Mouse (Mus musculus) small intestine, adult 2 months (tissue): ENCODE results near the gene Atoh7.

Experiments
- CTCF ChIP-seq: fragments of 200-500 bp; IDR thresholded peaks from 2 replicates; pipeline ENCODE4 v1.5.1; 2012; ENCODE audit warnings: low read depth, mild to moderate bottlenecking, control low read depth, inconsistent platforms, low read length, moderate library complexity, mixed read lengths; ENCODE audit not compliant: insufficient replicate concordance, insufficient read length; ENCODE audit errors: extremely low read depth
- POLR2A ChIP-seq: fragments of 200-500 bp; IDR thresholded peaks from 2 replicates; pipeline ENCODE4 v1.6.1; 2012; ENCODE audit warnings: low read depth, mild to moderate bottlenecking, control low read depth, inconsistent platforms, low read length, moderate library complexity

DNA sequence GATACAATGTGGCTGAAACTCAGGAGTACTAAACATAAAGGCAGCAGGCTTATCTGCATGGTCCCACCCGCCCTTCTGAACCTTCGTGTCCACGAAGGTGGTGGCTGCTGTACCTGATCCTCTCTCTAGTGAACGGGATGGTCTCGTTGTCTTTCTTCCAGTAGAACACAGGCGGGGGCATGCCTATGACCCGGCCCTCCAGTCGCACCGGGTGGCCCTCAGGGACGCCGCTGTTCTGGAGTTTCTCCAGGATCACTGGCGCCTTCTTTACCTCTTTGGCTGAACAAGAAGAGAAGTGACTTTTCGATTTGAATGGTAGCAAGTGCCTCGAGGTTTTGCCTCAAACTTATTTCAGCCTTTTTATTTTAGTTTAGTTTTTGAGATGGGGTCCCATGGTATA is 20.5 kb downstream of the Atoh7 start:
- TF ChIP-seq POLR2A = no peak
- no peak for TF ChIP-seq CTCF
